Mouse (Mus musculus) ES-E14 (cell line): ENCODE data around the gene Rbfox3. TPM values are rescaled to one million over a fixed set of nuclear protein-coding genes. Genes with fewer than 3 reads are reported as not detected.

Experiments used
- DNase-seq: peaks from one replicate; pipeline ENCODE4 v3.0.0-alpha.2; 2013; ENCODE audit warnings: low read depth, low spot score
- H3K27ac ChIP-seq: 2 replicates; pipeline ENCODE4 v1.5.1; 2012; ENCODE audit warnings: low read depth, mild to moderate bottlenecking, low read length, moderate library complexity, mixed read lengths; ENCODE audit not compliant: poor library complexity, insufficient read depth, severe bottlenecking
- H3K36me3 ChIP-seq: 2 replicates; pipeline ENCODE4 v1.6.1; 2012; ENCODE audit warnings: mild to moderate bottlenecking, low read length, moderate library complexity, mixed read lengths; ENCODE audit not compliant: control insufficient read depth, poor library complexity, insufficient read depth, severe bottlenecking
- H3K4me1 ChIP-seq, 2 experiments: fragments of 150-350 bp in 1 of 2; sonication (generic) in 1 of 2; 2 replicates each; pipeline ENCODE4 v1.6.1; 2012; ENCODE audit warnings: low read length in 2 of 2, mild to moderate bottlenecking in 1 of 2, mixed read lengths in 1 of 2; ENCODE audit not compliant: control insufficient read depth in 2 of 2, insufficient read depth in 2 of 2, poor library complexity in 1 of 2
- H3K4me3 ChIP-seq, 2 experiments: fragments of 150-350 bp in 1 of 2; sonication (generic) in 1 of 2; 2 replicates each; pipeline ENCODE4 v1.5.1; 2012; ENCODE audit warnings: low read length in 2 of 2, low read depth in 1 of 2, mild to moderate bottlenecking in 1 of 2, mixed read lengths in 1 of 2; ENCODE audit not compliant: insufficient read depth in 1 of 2, poor library complexity in 1 of 2, severe bottlenecking in 1 of 2
- H3K9ac ChIP-seq: 2 replicates; pipeline ENCODE4 v1.6.1; 2012; ENCODE audit warnings: low read depth, mild to moderate bottlenecking, low read length, mixed read lengths; ENCODE audit not compliant: poor library complexity, insufficient read depth, severe bottlenecking
- H3K9me3 ChIP-seq: fragments of 150-350 bp; sonication (generic); 2 replicates; pipeline ENCODE4 v1.6.1; 2012; ENCODE audit warnings: low read depth, mild to moderate bottlenecking, low read length; ENCODE audit not compliant: control insufficient read depth, insufficient read depth
- CHD2 ChIP-seq: IDR thresholded peaks from 2 replicates; pipeline ENCODE4 v1.6.1; 2014; ENCODE audit warnings: mild to moderate bottlenecking, low read depth, low read length, inconsistent platforms
- HCFC1 ChIP-seq: IDR thresholded peaks from 2 replicates; pipeline ENCODE4 v1.6.1; 2012; ENCODE audit warnings: low read length, inconsistent platforms, borderline replicate concordance; ENCODE audit not compliant: insufficient read depth
- MAFK ChIP-seq: IDR thresholded peaks from 2 replicates; pipeline ENCODE4 v1.6.1; 2014; ENCODE audit warnings: mild to moderate bottlenecking, low read depth, low read length, inconsistent platforms; ENCODE audit not compliant: insufficient read depth
- ZC3H11A ChIP-seq: IDR thresholded peaks from 2 replicates; pipeline ENCODE4 v1.6.1; 2012; ENCODE audit warnings: low read depth, mild to moderate bottlenecking, inconsistent platforms, low read length, borderline replicate concordance
- ZNF384 ChIP-seq: IDR thresholded peaks from 2 replicates; pipeline ENCODE4 v1.6.1; 2012; ENCODE audit warnings: low read depth, low read length, inconsistent platforms
- in situ Hi-C, 2 experiments: fragments of 600-800 bp; cut with MboI; formaldehyde crosslinking; loops; one replicate each; pipeline ENCODE4 v1.15.1; 2025; ENCODE audit warnings: low sequenced_read_pairs in 2 of 2, inconsistent platforms in 1 of 2; ENCODE audit not compliant: unreplicated experiment in 2 of 2
- total RNA-seq: library from RNA; depleted of rRNA; stranded (reverse); fragments of 300-350 nt; gene quantifications from 2 replicates; pipeline ENCODE4 v1.2.3, GENCODE M21; 2012

Rbfox3 gene
- total RNA-seq, 1 experiment: 0.45 TPM

GRCm38 (mm10) chr11:118863360-118863759 lies 48.0 kb downstream of the Rbfox3 start:
- no peak for TF ChIP-seq CHD2
- Histone ChIP-seq H3K9ac (no peak overlapping the region), H3K27ac (no peak overlapping the region), H3K9me3 (no peaks in the 10 kb centered on the region), H3K4me3 (no peak overlapping the region), H3K4me1 (no peaks in the 10 kb centered on the region), H3K36me3 (no peaks in the 10 kb centered on the region)
- in situ Hi-C loops: no loop called here
- DNase-seq: no peak

- Histone ChIP-seq H3K36me3 (no peaks in the 10 kb centered on the region), H3K4me3 (no peak overlapping the region), H3K9me3 (no peaks in the 10 kb centered on the region), H3K27ac (no peak overlapping the region), H3K4me1 (no peaks in the 10 kb centered on the region), H3K9ac (no peak overlapping the region)
- no peak for DNase-seq
- TF ChIP-seq CHD2 (no peak), ZNF384 (no peak), MAFK (no peak), ZC3H11A (no peak), HCFC1 (no peak)
- in situ Hi-C loops: no loop called here
Measured at GRCm38 (mm10) chr11:118861801-118862431, 49.5 kb downstream of the Rbfox3 start.

DNA sequence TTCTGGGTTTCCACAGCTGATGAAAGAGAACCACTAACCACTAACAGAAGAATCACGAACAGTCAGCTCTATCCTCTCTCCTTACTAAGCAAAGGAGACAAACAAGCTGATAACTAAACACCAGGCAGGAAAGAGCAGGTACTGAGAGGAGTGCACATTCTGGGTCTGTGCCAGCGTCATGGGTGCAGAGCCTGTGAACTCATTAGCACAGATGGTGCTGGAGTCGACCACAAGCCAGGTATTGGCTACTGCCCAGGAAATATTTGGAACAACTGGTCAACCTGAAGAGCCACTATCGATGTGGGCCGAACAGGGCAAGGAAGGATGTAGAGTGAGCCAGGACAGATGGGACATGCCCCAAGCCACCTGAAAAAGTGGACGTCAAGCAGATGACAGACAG lies 50.2 kb downstream of the Rbfox3 start:
- Histone ChIP-seq H3K4me3 (no peak overlapping the region), H3K9ac (no peak overlapping the region), H3K36me3 (no peaks in the 10 kb centered on the region), H3K4me1 (no peaks in the 10 kb centered on the region), H3K9me3 (no peaks in the 10 kb centered on the region), H3K27ac (no peak overlapping the region)
- no peak for DNase-seq
- in situ Hi-C loops: no loop called here
- TF ChIP-seq ZNF384 (no peak), MAFK (no peak), HCFC1 (no peak), CHD2 (no peak), ZC3H11A (no peak)

DNA sequence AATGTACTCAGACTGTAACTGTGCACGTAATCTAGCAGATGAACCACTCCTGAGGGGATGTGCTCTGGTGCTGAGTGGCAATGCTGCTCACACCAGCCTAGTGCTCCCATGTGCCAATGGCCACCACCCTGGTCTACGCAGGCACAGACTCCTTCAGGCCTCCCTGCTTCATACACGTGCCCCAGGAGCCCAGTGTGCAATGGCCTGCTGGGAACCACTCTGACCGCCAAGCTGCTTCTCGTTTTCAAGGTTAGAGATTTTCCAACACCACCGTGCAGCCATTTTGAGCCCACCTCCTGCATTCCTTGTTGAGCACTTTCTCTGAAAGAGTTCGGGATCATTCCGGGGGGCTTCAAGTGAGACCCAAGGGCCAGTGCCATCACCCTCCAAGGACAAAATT lies 50.6 kb downstream of the Rbfox3 start:
- no peak overlapping the region for H3K4me3 ChIP-seq
- no peaks in the 10 kb centered on the region for H3K9me3 ChIP-seq
- H3K9ac ChIP-seq: no peak overlapping the region
- H3K36me3 ChIP-seq: no peaks in the 10 kb centered on the region
- in situ Hi-C loops: no loop called here
- DNase-seq: no peak
- no peaks in the 10 kb centered on the region for H3K4me1 ChIP-seq
- TF ChIP-seq ZNF384: no peak
- no peak for TF ChIP-seq CHD2
- TF ChIP-seq MAFK: no peak
- no peak for TF ChIP-seq HCFC1
- no peak for TF ChIP-seq ZC3H11A
- no peak overlapping the region for H3K27ac ChIP-seq

DNA sequence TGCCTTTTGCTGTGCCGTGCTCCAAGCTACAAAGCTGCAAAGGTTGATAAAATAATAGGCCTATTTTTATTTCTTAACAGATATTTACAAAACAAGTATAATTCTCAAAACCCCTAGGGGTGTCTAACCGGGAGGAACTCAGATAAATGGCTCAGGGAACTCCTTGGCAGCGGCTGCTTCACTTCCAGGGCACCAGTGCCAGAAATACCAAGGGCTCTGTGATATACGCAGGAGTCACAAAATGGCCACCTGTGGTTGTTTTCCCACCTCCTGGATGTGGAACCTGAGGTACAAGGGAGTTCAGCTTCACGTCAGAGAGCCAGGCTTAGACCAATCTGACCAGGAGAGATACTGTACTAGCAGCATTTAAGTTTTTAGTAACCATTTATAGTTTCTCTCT lies 51.6 kb downstream of the Rbfox3 start:
- no peaks in the 10 kb centered on the region for H3K4me1 ChIP-seq
- no peak overlapping the region for H3K27ac ChIP-seq
- no peak overlapping the region for H3K4me3 ChIP-seq
- TF ChIP-seq CHD2 (no peak), ZNF384 (no peak), MAFK (no peak), HCFC1 (no peak), ZC3H11A (no peak)
- no peaks in the 10 kb centered on the region for H3K9me3 ChIP-seq
- no peak for DNase-seq
- no peaks in the 10 kb centered on the region for H3K36me3 ChIP-seq
- in situ Hi-C loops: no loop called here
- no peak overlapping the region for H3K9ac ChIP-seq
